Mouse (Mus musculus) megakaryocyte progenitor cell, adult 5-6 weeks (primary cell): Measurements from ENCODE around the gene Slc35f5. TPM values are rescaled to one million over a fixed set of nuclear protein-coding genes. Genes with fewer than 3 reads are reported as not detected.
"Not testable (repeated sequence)": the region's sequence is repeated elsewhere in the genome, so short reads cannot be mapped to it uniquely, and the experiment has no call there.

Experiments
- ATAC-seq: replicated peaks from 2 replicates; pipeline ENCODE4 v1.8.0; 2016; ENCODE audit warnings: mild to moderate bottlenecking, moderate TSS enrichment, inconsistent platforms; ENCODE audit not compliant: poor library complexity
- total RNA-seq, 2 experiments: library from RNA; stranded (forward) in 1 of 2; stranded (reverse) in 1 of 2; fragments of 157-497, 149-512 nt in 1 of 2; fragments of 200-1000 nt in 1 of 2; gene quantifications; 2 replicates each; pipeline versions ENCODE4 v1.2.3 to v1.2.4; 2015 to 2017

The Slc35f5 gene
- total RNA-seq (2015) (10.4 and 11.1 TPM in 2 replicates), total RNA-seq (2017) (8.9 and 14.0 TPM in 2 replicates)

DNA sequence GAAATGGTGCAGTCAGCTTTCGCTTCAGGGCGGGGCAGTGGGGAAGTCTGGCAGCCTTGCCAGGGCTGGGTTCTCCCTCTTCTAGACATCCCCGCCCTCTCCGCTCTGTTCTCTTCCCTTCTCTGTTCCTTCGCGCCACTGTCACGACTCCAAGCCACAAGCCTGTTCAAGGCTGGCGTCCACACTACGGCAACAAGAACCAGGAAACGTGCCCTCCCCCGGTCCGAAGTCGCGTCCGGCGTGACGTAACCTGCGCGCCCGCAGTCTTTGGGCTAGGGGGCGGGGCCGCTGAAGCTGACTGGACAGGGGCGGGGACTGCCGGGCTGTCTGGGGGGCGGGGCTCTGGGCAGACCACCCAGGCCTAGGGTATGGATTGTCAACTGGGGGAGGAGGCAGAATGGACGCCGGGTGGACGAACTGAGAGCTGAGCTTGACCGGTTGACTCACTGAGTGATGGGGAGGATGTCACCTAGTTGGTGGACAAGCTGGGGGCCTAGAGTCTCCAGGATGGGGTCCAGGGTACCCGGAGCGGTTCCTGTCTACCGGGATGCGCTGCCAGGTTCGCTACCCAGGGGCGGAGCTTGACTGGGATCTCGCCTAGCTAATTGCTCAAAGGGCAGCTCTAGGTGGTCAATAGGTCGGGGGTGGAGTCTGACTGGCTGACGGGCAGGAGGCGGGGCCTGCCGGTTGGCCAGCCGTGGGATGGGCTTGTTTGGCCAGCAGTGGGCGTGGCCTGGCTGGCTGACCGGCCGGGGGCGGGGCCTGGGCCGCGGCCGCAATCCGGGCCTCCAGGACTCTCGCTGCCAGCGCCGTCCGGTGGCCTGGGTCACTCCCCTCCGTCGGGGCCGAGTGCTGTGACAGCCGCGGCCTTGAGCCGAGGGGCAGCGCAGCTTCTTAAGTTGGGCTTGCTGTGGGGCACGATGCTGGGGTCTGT is at the start of gene Slc35f5:
Gene Slc35f5 (plus strand): TSS at position 337 of the 934 bp plus-strand sequence.
- ATAC-seq, result peak; percentile 84

- ATAC-seq, result no peak
These were observed 45.7 kb upstream of the Slc35f5 start for GRCm38 (mm10) chr1:125514706-125515105.

- no peak for ATAC-seq
These were observed 43.3 kb upstream of the Slc35f5 start for GRCm38 (mm10) chr1:125516910-125517659.

GRCm38 (mm10) chr1:125519107-125519611 is 41.2 kb upstream of the Slc35f5 start:
- peak; percentile 92 for ATAC-seq

DNA sequence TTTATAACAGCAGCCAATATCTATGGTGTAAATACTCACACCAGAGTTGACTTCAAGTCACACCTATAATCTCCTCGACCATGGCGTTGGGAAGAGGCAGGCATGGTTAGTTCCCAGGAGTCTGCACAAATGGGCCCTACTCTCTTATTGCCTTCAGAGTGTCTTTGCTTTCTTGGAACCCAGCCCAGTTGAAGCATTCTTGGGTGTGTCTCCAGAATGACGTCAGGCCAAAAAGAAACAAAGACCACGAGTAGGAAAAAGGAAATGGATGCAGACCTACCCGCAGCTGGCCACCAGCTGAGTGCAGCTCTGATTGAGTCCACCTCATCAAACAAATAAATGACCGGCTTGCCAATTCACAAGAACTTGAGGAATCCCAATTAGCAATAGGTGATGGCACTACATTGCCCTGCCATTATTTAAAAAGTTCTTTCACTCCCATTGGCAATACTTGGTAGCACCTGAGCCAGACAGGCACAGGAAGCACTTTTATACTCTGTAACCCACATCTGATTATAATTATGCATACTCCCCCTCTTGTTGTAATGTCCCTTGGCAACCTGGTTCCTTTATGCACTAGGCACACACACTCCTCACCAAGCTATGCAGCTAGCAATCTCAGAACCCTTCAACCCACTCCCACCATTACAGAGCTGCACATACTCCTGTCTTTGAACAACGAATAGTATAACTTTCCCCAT is 34.3 kb upstream of the Slc35f5 start:
- ATAC-seq, result peak; percentile 50

GRCm38 (mm10) chr1:125526666-125527004 is 33.8 kb upstream of the Slc35f5 start:
- ATAC-seq, result no peak

DNA sequence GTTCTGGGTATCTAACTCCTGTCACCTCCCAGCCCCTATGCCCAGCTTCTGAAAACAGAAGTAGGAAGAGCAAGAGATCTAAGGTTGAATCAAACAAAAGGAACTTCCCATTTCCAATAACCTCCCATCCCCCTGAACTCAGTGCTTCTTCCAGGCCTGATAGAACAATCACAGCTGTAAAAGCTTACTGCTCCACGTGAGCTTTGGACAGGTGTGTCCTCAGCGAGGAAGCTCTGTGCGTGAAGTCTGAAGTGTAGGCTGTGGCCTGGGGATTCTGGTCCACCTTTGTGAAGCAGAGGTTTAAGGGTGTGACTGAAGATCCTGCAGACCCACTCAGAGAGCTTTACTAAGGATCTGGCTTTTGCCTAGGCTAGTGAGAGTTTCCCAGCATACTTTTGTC is 33.0 kb upstream of the Slc35f5 start:
- ATAC-seq, result peak; percentile 26; the same call in 1 of the 2 replicates

DNA sequence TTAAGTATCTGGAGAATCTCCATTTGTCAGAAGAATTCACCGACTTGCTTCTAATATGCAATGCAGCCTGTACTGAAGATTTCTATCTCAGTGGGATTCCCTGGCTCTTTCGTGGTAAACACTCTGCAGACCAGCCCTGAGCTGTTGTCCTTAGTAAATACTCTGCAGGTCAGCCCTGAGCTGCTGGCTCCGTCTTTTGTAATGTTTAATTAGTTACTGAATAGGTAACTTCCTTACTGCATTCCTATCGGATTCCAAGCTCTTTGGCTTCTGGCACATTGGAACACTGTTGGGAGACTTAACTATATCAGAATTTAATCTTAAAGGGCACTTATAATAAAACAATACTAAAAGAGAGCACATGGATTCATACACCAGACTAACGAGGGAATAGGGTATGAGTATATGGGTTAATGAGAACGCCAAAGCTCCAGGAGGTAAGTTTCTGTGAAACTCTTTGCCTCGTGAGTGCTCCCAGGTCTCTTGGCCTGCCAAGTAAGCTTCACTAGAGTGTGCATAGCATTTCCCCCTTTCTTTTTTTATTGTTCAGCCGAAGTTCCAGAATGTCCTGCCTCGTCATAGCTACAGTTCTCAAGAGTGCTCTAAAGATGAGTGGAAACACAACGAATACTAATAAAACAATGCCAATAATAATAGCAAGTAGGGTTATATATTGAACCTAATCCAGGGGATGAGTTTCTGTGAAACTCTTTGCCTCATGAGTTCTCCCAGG is 27.0 kb upstream of the Slc35f5 start:
- ATAC-seq, result not testable (repeated sequence)

DNA sequence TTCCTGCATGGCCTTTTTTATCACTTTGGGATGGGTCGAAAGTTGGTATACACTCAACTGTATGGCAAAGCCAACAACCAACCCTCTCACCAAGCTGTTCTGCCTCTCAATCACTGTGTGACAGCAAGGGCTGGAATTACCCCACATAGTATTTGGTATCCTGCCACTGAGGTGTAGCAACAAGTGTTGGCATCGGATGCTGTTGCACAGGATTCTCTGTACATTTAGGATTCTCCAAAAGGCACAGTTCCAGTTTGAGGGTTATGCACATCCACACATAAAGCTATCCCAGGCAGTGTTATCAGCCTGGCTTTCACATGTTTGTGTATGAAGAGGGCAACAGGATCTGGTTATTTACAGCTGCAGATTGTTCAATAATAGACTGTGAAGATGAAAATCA is 23.3 kb upstream of the Slc35f5 start:
- ATAC-seq, result no peak

DNA sequence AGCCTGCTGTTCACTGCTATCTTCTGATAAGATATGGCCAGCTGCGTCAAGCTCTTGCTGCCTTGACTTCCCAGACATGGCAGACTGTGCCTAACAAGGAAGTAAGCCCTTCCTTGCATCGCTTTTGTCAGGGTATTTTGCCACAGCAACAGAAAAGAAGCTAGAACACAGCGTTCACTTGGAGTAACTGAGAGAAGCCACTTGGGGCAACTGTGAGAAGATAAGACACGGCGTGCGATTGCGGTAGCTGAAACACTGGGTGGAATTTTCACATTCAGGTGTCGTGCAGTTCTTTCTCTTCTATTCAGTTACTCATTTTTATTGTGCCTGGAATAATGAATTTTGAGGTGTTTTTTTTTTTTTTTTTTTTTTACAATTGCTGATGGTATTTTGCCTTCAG is 22.6 kb upstream of the Slc35f5 start:
- ATAC-seq, result no peak

DNA sequence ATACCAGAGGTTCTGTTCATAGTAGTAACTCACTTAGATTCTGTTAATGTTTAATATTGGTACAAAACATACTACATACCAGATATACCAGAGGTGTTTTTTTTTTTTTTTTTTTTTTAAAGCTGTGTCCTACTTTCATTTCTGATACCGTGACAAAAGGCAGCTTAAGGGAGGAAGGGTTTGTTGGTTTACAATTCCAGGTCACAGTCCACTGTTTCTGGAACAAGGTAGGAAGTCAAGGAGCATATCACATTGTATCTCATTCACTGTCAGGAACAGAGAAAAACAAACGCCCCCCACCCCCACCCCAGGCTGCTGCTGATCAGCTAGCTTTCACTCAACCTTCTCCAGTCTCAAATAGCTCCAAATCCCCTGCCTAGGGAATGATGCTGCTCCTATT is 21.1 kb upstream of the Slc35f5 start:
- no peak for ATAC-seq

DNA sequence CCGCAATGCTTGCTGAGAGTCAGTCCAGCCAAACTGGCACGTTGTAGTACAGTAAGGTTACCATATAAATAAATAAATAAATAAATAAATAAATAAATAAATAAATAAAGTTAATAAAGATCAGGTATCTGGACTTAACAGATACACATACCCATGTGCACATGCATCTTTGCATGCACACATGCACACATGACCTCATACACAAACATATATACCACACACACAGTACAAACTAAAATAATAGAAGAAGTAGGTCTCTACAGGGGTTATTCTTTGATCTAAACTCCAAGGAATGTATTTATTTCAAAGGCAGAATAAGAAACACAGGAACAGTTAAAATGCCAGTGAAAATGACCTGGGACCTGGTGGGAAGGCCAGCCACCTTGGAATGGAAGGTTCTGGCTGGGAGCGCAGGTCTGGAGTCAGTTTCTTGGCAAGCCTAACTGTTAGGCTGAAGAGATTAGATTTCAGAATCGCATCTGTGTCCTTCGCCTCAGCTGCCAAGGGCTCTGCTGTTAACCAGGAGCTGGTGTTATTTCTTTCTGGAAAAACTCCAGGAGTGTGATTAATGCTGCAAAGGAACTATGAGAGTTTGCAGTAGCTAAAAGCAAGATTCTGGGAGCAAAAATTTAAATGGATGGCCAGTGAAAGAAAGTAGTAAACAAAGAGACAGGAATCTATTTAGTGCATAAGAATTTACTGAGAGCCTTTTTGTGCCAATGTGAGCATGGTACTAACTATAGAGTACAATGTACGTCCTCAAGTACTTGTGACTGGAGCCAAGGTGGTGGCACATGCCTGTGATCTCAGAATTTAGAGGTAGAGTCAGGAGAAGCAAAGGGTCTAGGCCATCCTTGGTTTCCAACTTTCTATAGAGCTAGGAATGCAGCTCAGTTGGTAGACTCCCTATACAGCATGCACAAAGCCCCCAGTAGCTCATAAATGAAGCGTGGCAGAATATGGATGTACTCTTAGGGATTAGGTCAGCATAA is 18.1 kb upstream of the Slc35f5 start:
- ATAC-seq, result no peak

GRCm38 (mm10) chr1:125549872-125550271 is 10.5 kb upstream of the Slc35f5 start:
- ATAC-seq, result no peak

- ATAC-seq, result no peak
These were observed 10.0 kb upstream of the Slc35f5 start for GRCm38 (mm10) chr1:125550359-125550758.

GRCm38 (mm10) chr1:125551564-125551963 is 8.8 kb upstream of the Slc35f5 start:
- no peak for ATAC-seq

GRCm38 (mm10) chr1:125559261-125559660 is 1.1 kb upstream of the Slc35f5 start:
- ATAC-seq, result no peak

DNA sequence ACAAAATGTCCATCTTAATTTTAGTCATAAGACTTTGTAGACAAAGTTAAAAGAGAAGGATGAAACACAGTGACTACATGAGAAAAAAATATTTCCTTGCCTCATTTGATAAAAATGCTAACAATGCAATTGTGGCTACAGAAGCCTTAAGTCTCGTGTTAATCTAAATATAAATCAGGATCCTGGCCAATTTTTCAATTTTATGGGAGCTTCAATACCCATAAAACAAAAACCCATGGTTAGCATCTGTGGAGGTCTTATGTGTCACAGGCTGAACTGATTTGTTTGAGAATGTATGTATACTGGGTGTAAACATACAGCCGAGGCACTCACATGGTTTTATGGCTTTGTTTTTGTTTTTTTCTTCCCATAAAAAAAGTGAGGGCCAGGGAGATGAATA is 674 bp upstream of the Slc35f5 start:
- no peak for ATAC-seq

GRCm38 (mm10) chr1:125561206-125561605 is 811 bp downstream of the Slc35f5 start:
- ATAC-seq, result peak; percentile 6; the same call in 1 of the 2 replicates

DNA sequence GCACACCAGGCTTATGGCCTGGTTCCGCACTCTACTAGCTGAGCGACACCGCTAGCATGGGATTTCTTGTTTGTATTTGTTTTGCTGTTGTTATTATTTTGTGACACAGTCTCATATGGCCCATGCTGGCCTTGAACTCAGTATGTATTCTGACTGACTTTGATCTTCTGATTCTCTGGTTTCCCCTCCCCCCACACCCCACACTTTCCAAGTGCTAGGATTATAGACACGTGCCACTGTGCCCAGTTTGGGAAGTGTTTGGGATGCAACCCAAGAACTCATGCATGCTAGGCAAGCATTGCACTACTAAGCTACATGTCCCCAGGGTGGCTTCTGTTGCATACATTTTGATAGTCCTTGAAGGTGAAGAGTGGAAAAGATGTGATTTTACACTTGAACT is 1.4 kb downstream of the Slc35f5 start:
- ATAC-seq, result no peak
